Mouse (Mus musculus): ENCODE data around the gene Lrp11.

DNA sequence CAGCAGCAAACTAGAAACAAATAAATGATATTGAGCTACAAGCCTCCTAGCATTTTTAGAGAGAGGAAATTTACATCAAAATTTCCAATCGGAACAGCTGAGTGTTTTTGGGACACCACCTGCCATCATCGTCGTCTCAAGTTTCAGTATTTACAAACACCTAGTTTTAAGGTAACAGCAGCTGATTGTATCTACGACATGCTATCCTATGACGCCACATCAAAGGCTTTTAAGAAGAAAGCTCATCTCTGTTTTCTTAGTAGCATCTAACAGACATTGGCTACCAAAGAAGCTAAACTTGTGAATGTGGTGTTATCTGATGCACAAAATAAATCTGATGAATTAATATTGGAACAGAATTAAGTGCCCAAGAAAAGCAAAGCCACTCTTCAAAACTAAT is 40.7 kb downstream of the Lrp11 start:
- TF ChIP-seq CTCF (IDR thresholded peaks at IDR 0.05; ENCODE audit: low read depth) (no peak), EP300 (IDR thresholded peaks at IDR 0.05; ENCODE audit: low read depth) (no peak)

Measured in liver, embryonic 14.5 days (tissue).